Mouse (Mus musculus) stomach, embryonic 14.5 days (tissue): Measurements from ENCODE around the gene Chn2. TPM values are rescaled to one million over a fixed set of nuclear protein-coding genes. Genes with fewer than 3 reads are reported as not detected.

Experiments used
- ATAC-seq: fragments of 200-750 bp; cut with Nextera tagmentation; 2 replicates; pipeline ENCODE4 v1.8.0; 2017; ENCODE audit warnings: low read depth, moderate TSS enrichment; ENCODE audit not compliant: insufficient number of reproducible peaks, insufficient read depth, low FRiP score
- H3K27ac ChIP-seq: fragments of 300-500 bp; sonication (generic); 2 replicates; pipeline ENCODE4 v1.5.1; 2014; ENCODE audit warnings: mild to moderate bottlenecking, low read length, moderate library complexity, mixed read lengths
- H3K27me3 ChIP-seq: fragments of 300-500 bp; sonication (generic); 2 replicates; pipeline ENCODE4 v1.6.1; 2014; ENCODE audit warnings: low read length, control low read depth, mixed read lengths; ENCODE audit not compliant: control insufficient read depth, insufficient read depth
- H3K36me3 ChIP-seq: fragments of 300-500 bp; sonication (generic); 2 replicates; pipeline ENCODE4 v1.6.1; 2014; ENCODE audit warnings: mild to moderate bottlenecking, control low read depth, low read length, moderate library complexity, mixed read lengths; ENCODE audit not compliant: control insufficient read depth, insufficient read depth
- H3K4me1 ChIP-seq: fragments of 300-500 bp; sonication (generic); 2 replicates; pipeline ENCODE4 v1.6.1; 2014; ENCODE audit warnings: low read length, control low read depth, mixed read lengths; ENCODE audit not compliant: control insufficient read depth, insufficient read depth
- H3K4me2 ChIP-seq: fragments of 300-500 bp; sonication (generic); replicated peaks from 2 replicates; pipeline ENCODE4 v1.6.1; 2014; ENCODE audit warnings: low read depth, low read length, control low read depth
- H3K4me3 ChIP-seq: fragments of 300-500 bp; sonication (generic); 2 replicates; pipeline ENCODE4 v1.5.1; 2014; ENCODE audit warnings: low read depth, low read length, control low read depth
- H3K9ac ChIP-seq: fragments of 300-500 bp; sonication (generic); replicated peaks from 2 replicates; pipeline ENCODE4 v1.6.1; 2014; ENCODE audit warnings: low read depth, mild to moderate bottlenecking, control low read depth, low read length, moderate library complexity, mixed read lengths
- H3K9me3 ChIP-seq: fragments of 300-500 bp; sonication (generic); 2 replicates; pipeline ENCODE4 v1.6.1; 2016; ENCODE audit warnings: low read depth, low read length, control low read depth; ENCODE audit not compliant: control insufficient read depth
- WGBS: fragments of 180-500 bp; shearing (Covaris S2); extraction: QIAGEN DNeasy Blood & Tissue Kit; methylation state at CpG from one replicate; pipeline ENCODE4 v1.1.7; 2014; 5-methylcytosine and 5-hydroxymethylcytosine counted together
- polyA plus RNA-seq: library from polyadenylated mRNA; unstranded; fragments of >200 nt; fragmentation: Nextera tagmentation; extraction: Ambion mirVana; gene quantifications from 2 replicates; pipeline ENCODE4 v1.2.1, GENCODE M21; 2014

Gene Chn2
- polyA plus RNA-seq, 1 experiment from 2014 or later = 19.1 TPM

- peaks cover 16% of the 10 kb centered on the region; the same call in 1 of the 2 replicates for H3K4me1 ChIP-seq
- 83% methylated on average over 10 of the region's 10 CpGs for WGBS
- H3K9me3 ChIP-seq = no peaks in the 10 kb centered on the region
- no peak overlapping the region for H3K4me2 ChIP-seq
- no peaks in the 10 kb centered on the region for H3K36me3 ChIP-seq
- no peak overlapping the region for H3K9ac ChIP-seq
- no peak overlapping the region for H3K4me3 ChIP-seq
- H3K27me3 ChIP-seq = no peaks in the 10 kb centered on the region
- no peak overlapping the region for H3K27ac ChIP-seq
- no peak for ATAC-seq
Measured at GRCm38 (mm10) chr6:54057661-54058060, 18.3 kb downstream of the Chn2 start.

- Histone ChIP-seq H3K4me2 (no peak overlapping the region), H3K27ac (no peak overlapping the region), H3K4me1 (peaks cover 18% of the 10 kb centered on the region; the same call in 1 of the 2 replicates), H3K36me3 (no peaks in the 10 kb centered on the region), H3K27me3 (no peaks in the 10 kb centered on the region), H3K9ac (no peak overlapping the region), H3K9me3 (no peaks in the 10 kb centered on the region), H3K4me3 (no peak overlapping the region)
- ATAC-seq = no peak
- WGBS = 46% methylated on average over 8 of the region's 8 CpGs
Measured at GRCm38 (mm10) chr6:54058837-54059236, 19.5 kb downstream of the Chn2 start.

GRCm38 (mm10) chr6:54060258-54060657 lies 20.9 kb downstream of the Chn2 start:
- Histone ChIP-seq H3K9ac (no peak overlapping the region), H3K36me3 (no peaks in the 10 kb centered on the region), H3K27me3 (no peaks in the 10 kb centered on the region), H3K4me1 (peaks cover 18% of the 10 kb centered on the region; the same call in 1 of the 2 replicates), H3K4me2 (no peak overlapping the region), H3K27ac (no peak overlapping the region), H3K9me3 (no peaks in the 10 kb centered on the region), H3K4me3 (no peak overlapping the region)
- WGBS = 82% methylated on average over 3 of the region's 3 CpGs
- ATAC-seq = no peak

GRCm38 (mm10) chr6:54061375-54061774 lies 22.0 kb downstream of the Chn2 start:
- WGBS = 15% methylated on average over 9 of the region's 9 CpGs
- Histone ChIP-seq H3K27me3 (no peaks in the 10 kb centered on the region), H3K36me3 (no peaks in the 10 kb centered on the region), H3K9me3 (no peaks in the 10 kb centered on the region), H3K9ac (no peak overlapping the region), H3K4me2 (no peak overlapping the region; the same call in 1 of the 2 replicates), H3K4me3 (no peak overlapping the region), H3K4me1 (peaks cover 18% of the 10 kb centered on the region; the same call in 1 of the 2 replicates), H3K27ac (no peak overlapping the region)
- no peak for ATAC-seq

- H3K27me3 ChIP-seq = no peaks in the 10 kb centered on the region
Measured at GRCm38 (mm10) chr6:54063878-54064277, 24.5 kb downstream of the Chn2 start.

GRCm38 (mm10) chr6:54067380-54067779 lies 28.0 kb downstream of the Chn2 start:
- no peaks in the 10 kb centered on the region for H3K36me3 ChIP-seq
- H3K9me3 ChIP-seq = no peaks in the 10 kb centered on the region
- H3K4me1 ChIP-seq = peaks cover 14% of the 10 kb centered on the region; the same call in 1 of the 2 replicates
- no peak overlapping the region for H3K27ac ChIP-seq
- WGBS = 66% methylated on average over 5 of the region's 5 CpGs
- no peaks in the 10 kb centered on the region for H3K27me3 ChIP-seq
- no peak overlapping the region for H3K4me3 ChIP-seq
- no peak overlapping the region for H3K4me2 ChIP-seq
- ATAC-seq = no peak
- no peak overlapping the region for H3K9ac ChIP-seq

More at GRCm38 (mm10) chr6:54063878-54064277, 24.5 kb downstream of the Chn2 start:
- WGBS = 78% methylated on average over 6 of the region's 6 CpGs
- Histone ChIP-seq H3K9me3 (no peaks in the 10 kb centered on the region), H3K4me2 (no peak overlapping the region), H3K27ac (no peak overlapping the region), H3K4me1 (peaks cover 18% of the 10 kb centered on the region; the same call in 1 of the 2 replicates), H3K4me3 (no peak overlapping the region), H3K9ac (no peak overlapping the region), H3K36me3 (no peaks in the 10 kb centered on the region)
- ATAC-seq = no peak

- H3K36me3 ChIP-seq = no peaks in the 10 kb centered on the region
- WGBS = 70% methylated on average over 5 of the region's 5 CpGs
- no peak overlapping the region for H3K4me3 ChIP-seq
- no peak overlapping the region for H3K4me2 ChIP-seq
- no peaks in the 10 kb centered on the region for H3K27me3 ChIP-seq
- H3K27ac ChIP-seq = no peak overlapping the region
- H3K9me3 ChIP-seq = no peaks in the 10 kb centered on the region
- peaks cover 9% of the 10 kb centered on the region for H3K4me1 ChIP-seq
- H3K9ac ChIP-seq = no peak overlapping the region
- ATAC-seq = no peak
Measured at GRCm38 (mm10) chr6:54068882-54069281, 29.5 kb downstream of the Chn2 start.

GRCm38 (mm10) chr6:54070736-54071135 lies 31.4 kb downstream of the Chn2 start:
- Histone ChIP-seq H3K36me3 (no peaks in the 10 kb centered on the region), H3K27me3 (no peaks in the 10 kb centered on the region), H3K9me3 (no peaks in the 10 kb centered on the region), H3K4me1 (peaks cover 14% of the 10 kb centered on the region), H3K9ac (no peak overlapping the region), H3K27ac (no peak overlapping the region), H3K4me2 (no peak overlapping the region), H3K4me3 (no peak overlapping the region)
- WGBS = 56% methylated on average over 6 of the region's 6 CpGs
- no peak for ATAC-seq

- WGBS = 64% methylated on average over 4 of the region's 4 CpGs
- H3K4me1 ChIP-seq = peaks cover 14% of the 10 kb centered on the region
- ATAC-seq = no peak
Measured at GRCm38 (mm10) chr6:54071478-54071877, 32.1 kb downstream of the Chn2 start.

More at GRCm38 (mm10) chr6:54071478-54071877, 32.1 kb downstream of the Chn2 start:
- H3K9ac ChIP-seq = no peak overlapping the region
- no peaks in the 10 kb centered on the region for H3K9me3 ChIP-seq
- no peaks in the 10 kb centered on the region for H3K36me3 ChIP-seq
- no peak overlapping the region for H3K4me2 ChIP-seq
- H3K4me3 ChIP-seq = no peak overlapping the region
- H3K27ac ChIP-seq = no peak overlapping the region
- H3K27me3 ChIP-seq = no peaks in the 10 kb centered on the region
